14 mouse cellular contexts compared by ENCODE assay signal in genomic region chr15:89816098-89816497, GRCm38 (mm10). TPM values are rescaled to one million over a fixed set of nuclear protein-coding genes. Genes with fewer than 3 reads are reported as not detected.
DNase-seq lines count a peak whose midpoint lies in the region; ATAC-seq and TF ChIP-seq lines count a peak whose summit lies in the region.
"Had no signal": no experiment of that assay in that cellular context is flagged by ENCODE, and none has a peak within 500 bp of the region (broad histone marks: within the 10 kb centered on the region; RNA-seq: fewer than 3 reads in every experiment).

No protein-coding gene starts in this region.

- DNase-seq in brain, adult 2 months (ENCODE audit: low read depth, low spot score), result peak; percentile 40
- peak; percentile 51 for DNase-seq in forebrain, embryonic 11.5 days (ENCODE audit: low spot score)
- DNase-seq in neural tube, embryonic 10.5 days (ENCODE audit: extremely low spot score, low spot score), result peak; percentile 17
- DNase-seq in lung, adult 2 months, result no peak
- no peak for DNase-seq in cerebellum, adult 11 months
- DNase-seq in left cerebral cortex, adult 11 months (ENCODE audit: low spot score), result no peak
- DNase-seq: lung, postnatal 36 days; right cerebral cortex, postnatal 14 days; thymus, postnatal 4 days had no signal

- no peaks in the 10 kb centered on the region for H3K27me3 ChIP-seq in forebrain, embryonic 11.5 days (ENCODE audit: control insufficient read depth, insufficient read depth, low read length)
- no peaks in the 10 kb centered on the region for H3K27me3 ChIP-seq in hindbrain, embryonic 15.5 days
- H3K27me3 ChIP-seq in intestine, postnatal 0 days (replicated peaks; ENCODE audit: control insufficient read depth, insufficient read depth, low read length), result no peaks in the 10 kb centered on the region
- H3K27me3 ChIP-seq: limb, embryonic 15.5 days had no signal

- H3K4me3 ChIP-seq in forebrain, embryonic 11.5 days (ENCODE audit: low read depth, low read length), result no peak overlapping the region
- H3K4me3 ChIP-seq in hindbrain, embryonic 15.5 days, result no peak overlapping the region
- no peak overlapping the region for H3K4me3 ChIP-seq in lung, adult 2 months (replicated peaks; ENCODE audit: extremely low read depth, low read depth, low read length)
- H3K4me3 ChIP-seq in intestine, postnatal 0 days (ENCODE audit: low read depth, low read length), result no peak overlapping the region
- H3K4me3 ChIP-seq: heart, embryonic 10.5 days; limb, embryonic 15.5 days had no signal

- H3K9ac ChIP-seq in forebrain, embryonic 11.5 days (ENCODE audit: low read length), result no peak overlapping the region
- no peak overlapping the region for H3K9ac ChIP-seq in hindbrain, embryonic 15.5 days
- no peak overlapping the region for H3K9ac ChIP-seq in intestine, postnatal 0 days (ENCODE audit: low read depth, low read length)
- H3K9ac ChIP-seq: limb, embryonic 15.5 days had no signal

- TF ChIP-seq CTCF in lung, adult 2 months (IDR thresholded peaks at IDR 0.05; ENCODE audit: insufficient read depth, low read length), result no peak
- TF ChIP-seq CTCF in intestine, postnatal 0 days (IDR thresholded peaks at IDR 0.05; ENCODE audit: low read depth), result no peak

- no peak for TF ChIP-seq POLR2A in lung, adult 2 months (IDR thresholded peaks at IDR 0.05; ENCODE audit: borderline replicate concordance, extremely low read depth, low read depth, low read length)

- no peak overlapping the region for H3K4me2 ChIP-seq in forebrain, embryonic 11.5 days (ENCODE audit: low read depth, low read length, severe bottlenecking)
- H3K4me2 ChIP-seq in hindbrain, embryonic 15.5 days, result peak overlapping the region; percentile 11
- H3K4me2 ChIP-seq in intestine, postnatal 0 days (replicated peaks; ENCODE audit: low read depth), result no peak overlapping the region
- H3K4me2 ChIP-seq: limb, embryonic 15.5 days had no signal

- no peaks in the 10 kb centered on the region for H3K36me3 ChIP-seq in forebrain, embryonic 11.5 days (ENCODE audit: control insufficient read depth, insufficient read depth, low read length)
- no peaks in the 10 kb centered on the region for H3K36me3 ChIP-seq in hindbrain, embryonic 15.5 days
- no peaks in the 10 kb centered on the region for H3K36me3 ChIP-seq in intestine, postnatal 0 days (ENCODE audit: control insufficient read depth, insufficient read depth)
- H3K36me3 ChIP-seq: heart, embryonic 10.5 days; limb, embryonic 15.5 days had no signal

- no peaks in the 10 kb centered on the region for H3K4me1 ChIP-seq in forebrain, embryonic 11.5 days (replicated peaks; ENCODE audit: control insufficient read depth, insufficient read depth, low read length)
- H3K4me1 ChIP-seq in hindbrain, embryonic 15.5 days (replicated peaks), result peaks cover 2% of the 10 kb centered on the region; the same call in 1 of the 2 replicates
- H3K4me1 ChIP-seq in lung, adult 2 months (ENCODE audit: control insufficient read depth, insufficient read depth, low read length), result no peaks in the 10 kb centered on the region
- no peaks in the 10 kb centered on the region for H3K4me1 ChIP-seq in intestine, postnatal 0 days (replicated peaks; ENCODE audit: control insufficient read depth, insufficient read depth, low read length)
- H3K4me1 ChIP-seq: heart, embryonic 10.5 days; limb, embryonic 15.5 days had no signal

- H3K9me3 ChIP-seq in forebrain, embryonic 11.5 days (ENCODE audit: control insufficient read depth, low read length), result no peaks in the 10 kb centered on the region
- no peaks in the 10 kb centered on the region for H3K9me3 ChIP-seq in hindbrain, embryonic 15.5 days
- H3K9me3 ChIP-seq in intestine, postnatal 0 days (ENCODE audit: control insufficient read depth), result no peaks in the 10 kb centered on the region
- H3K9me3 ChIP-seq: heart, embryonic 10.5 days; limb, embryonic 15.5 days had no signal

- H3K27ac ChIP-seq in forebrain, embryonic 11.5 days (ENCODE audit: low read depth, low read length), result no peak overlapping the region
- H3K27ac ChIP-seq in hindbrain, embryonic 15.5 days (replicated peaks), result no peak overlapping the region
- H3K27ac ChIP-seq in intestine, postnatal 0 days (ENCODE audit: low read depth, low read length), result no peak overlapping the region
- H3K27ac ChIP-seq: heart, embryonic 10.5 days; limb, embryonic 15.5 days had no signal

- WGBS in forebrain, embryonic 11.5 days, result 13% methylated on average over 10 of the region's 10 CpGs
- WGBS in hindbrain, embryonic 15.5 days, result 10% methylated on average over 10 of the region's 10 CpGs
- WGBS in lung, adult 2 months, result 53% methylated on average over 10 of the region's 10 CpGs
- 46% methylated on average over 10 of the region's 10 CpGs for WGBS in intestine, postnatal 0 days

- peak; percentile 95 for ATAC-seq in forebrain, embryonic 11.5 days (replicated peaks; ENCODE audit: low FRiP score)
- ATAC-seq in hindbrain, embryonic 15.5 days (ENCODE audit: low FRiP score, low read depth), result no peak
- no peak for ATAC-seq in intestine, postnatal 0 days

RNA-seq across cellular contexts. Expression of gene Syt10, which starts 25.6 kb away (rescaled TPM):
- polyA plus RNA-seq in forebrain, embryonic 11.5 days (2014; fragmentation: Nextera tagmentation; extraction: Ambion mirVana), result 0.15 TPM in 1 of 2 replicates, not detected in the other
- 2.7 and 3.0 TPM in 2 replicates for polyA plus RNA-seq in hindbrain, embryonic 15.5 days (2015; fragmentation: Nextera tagmentation; extraction: Ambion mirVana)
- polyA plus RNA-seq in lung, adult 2 months (2012; rRNA removed), result 0.55 and 0.66 TPM in 2 replicates
- 0.10 and 0.14 TPM in 2 replicates for polyA plus RNA-seq in intestine, postnatal 0 days (2015; fragmentation: Nextera tagmentation; extraction: Ambion mirVana)
- polyA plus RNA-seq: heart, embryonic 10.5 days; kidney, embryonic 16.5 days had no signal

Comparison
In these comparisons a context has a peak if more than half of its experiments do, and no peak if none do; other contexts are left out.
1. DNase-seq: peak in brain, adult 2 months (single experiment), forebrain, embryonic 11.5 days (single experiment) and neural tube, embryonic 10.5 days (single experiment); none in lung, adult 2 months (single experiment), cerebellum, adult 11 months (single experiment) and left cerebral cortex, adult 11 months (single experiment).